Mouse (Mus musculus): ENCODE measurements at regions not wholly inside any gene's neighbourhood (a gene's known extent, or its start where the extent isn't known, plus 50 kb on each side); places are given as distances from the start of the nearest gene placed in this dataset.

GRCm38 (mm10) chr16:76222960-76223359, 150.7 kb downstream of the Nrip1 start:
- Histone ChIP-seq H3K4me3 (replicated peaks in 1 of 3; ENCODE audit: low read depth in 2 of 3, low read length in 2 of 3, poor library complexity in 1 of 3) (no peak overlapping the region), H3K36me3 (replicated peaks in 1 of 2; ENCODE audit: control insufficient read depth in 1 of 2, insufficient read depth in 1 of 2, low read length in 1 of 2) (no peaks in the 10 kb centered on the region), H3K4me1 (ENCODE audit: control insufficient read depth in 1 of 2, insufficient read depth in 2 of 2) (no peaks in the 10 kb centered on the region), H3K4me2 (ENCODE audit: insufficient read depth, low read depth, poor library complexity, severe bottlenecking) (no peak overlapping the region), H3K9ac (ENCODE audit: insufficient read depth, low read depth) (no peak overlapping the region), H3K79me2 (replicated peaks; ENCODE audit: control insufficient read depth, extremely low read depth, insufficient read depth, poor library complexity, severe bottlenecking) (no peaks in the 10 kb centered on the region), H3K27ac (ENCODE audit: insufficient read depth, low read depth) (no peak overlapping the region), H3K27me3 (replicated peaks) (no peaks in the 10 kb centered on the region), H3K9me3 (replicated peaks; ENCODE audit: low read length) (peaks cover 78% of the 10 kb centered on the region)
- no peak for TF ChIP-seq ZC3H11A (IDR thresholded peaks at IDR 0.05; ENCODE audit: low read depth, low read length)
- in situ Hi-C loops (cut with MboI; ENCODE audit: low pct_ligation_motif_present, low pct_unique_long_range_greater_than_20kb, low sequenced_read_pairs) (no loop called here), dilution Hi-C loops (cut with MboI; ENCODE audit: extremely low pct_ligation_motif_present, extremely low pct_unique_long_range_greater_than_20kb, low sequenced_read_pairs) (no loop called here)
- no peak for DNase-seq (ENCODE audit: extremely low read depth)

GRCm38 (mm10) chr16:76220466-76220865, 153.2 kb downstream of the Nrip1 start:
- Histone ChIP-seq H3K36me3 (replicated peaks in 1 of 2; ENCODE audit: control insufficient read depth in 1 of 2, insufficient read depth in 1 of 2, low read length in 1 of 2) (no peaks in the 10 kb centered on the region), H3K4me3 (replicated peaks in 1 of 3; ENCODE audit: low read depth in 2 of 3, low read length in 2 of 3, poor library complexity in 1 of 3) (no peak overlapping the region), H3K27ac (ENCODE audit: insufficient read depth, low read depth) (no peak overlapping the region), H3K4me1 (ENCODE audit: control insufficient read depth in 1 of 2, insufficient read depth in 2 of 2) (no peaks in the 10 kb centered on the region), H3K27me3 (replicated peaks) (no peaks in the 10 kb centered on the region), H3K4me2 (ENCODE audit: insufficient read depth, low read depth, poor library complexity, severe bottlenecking) (no peak overlapping the region), H3K9ac (ENCODE audit: insufficient read depth, low read depth) (no peak overlapping the region), H3K79me2 (replicated peaks; ENCODE audit: control insufficient read depth, extremely low read depth, insufficient read depth, poor library complexity, severe bottlenecking) (no peaks in the 10 kb centered on the region), H3K9me3 (replicated peaks; ENCODE audit: low read length) (peaks cover 76% of the 10 kb centered on the region)
- in situ Hi-C loops (cut with MboI; ENCODE audit: low pct_ligation_motif_present, low pct_unique_long_range_greater_than_20kb, low sequenced_read_pairs) (no loop called here), dilution Hi-C loops (cut with MboI; ENCODE audit: extremely low pct_ligation_motif_present, extremely low pct_unique_long_range_greater_than_20kb, low sequenced_read_pairs) (no loop called here)
- no peak for TF ChIP-seq ZC3H11A (IDR thresholded peaks at IDR 0.05; ENCODE audit: low read depth, low read length)
- no peak for TF ChIP-seq NELFE (IDR thresholded peaks at IDR 0.05; ENCODE audit: low read depth, low read length)
- TF ChIP-seq EP300 (IDR thresholded peaks at IDR 0.05; ENCODE audit: low read length): no peak
- no peak for TF ChIP-seq PAX5 (IDR thresholded peaks at IDR 0.05; ENCODE audit: low read length)
- TF ChIP-seq IRF4 (IDR thresholded peaks at IDR 0.05; ENCODE audit: low read depth, low read length): no peak
- no peak for TF ChIP-seq POLR2AphosphoS2 (IDR thresholded peaks at IDR 0.05; ENCODE audit: low read depth, low read length)
- TF ChIP-seq MXI1 (IDR thresholded peaks at IDR 0.05; ENCODE audit: low read depth, low read length): no peak
- no peak for TF ChIP-seq ZMIZ1 (IDR thresholded peaks at IDR 0.05; ENCODE audit: low read depth, low read length)
- no peak for TF ChIP-seq CHD1 (IDR thresholded peaks at IDR 0.05; ENCODE audit: low read depth, low read length)
- no peak for TF ChIP-seq E2F4 (IDR thresholded peaks at IDR 0.05; ENCODE audit: insufficient replicate concordance, low read depth, low read length)
- TF ChIP-seq NRF1 (IDR thresholded peaks at IDR 0.05; ENCODE audit: low read depth, low read length): no peak
- TF ChIP-seq ZKSCAN1 (IDR thresholded peaks at IDR 0.05; ENCODE audit: borderline replicate concordance, low read depth, low read length): no peak
- no peak for TF ChIP-seq UBTF (IDR thresholded peaks at IDR 0.05; ENCODE audit: low read depth, low read length)
- no peak for TF ChIP-seq TBP (conservative IDR thresholded peaks at IDR 0.05; ENCODE audit: low read depth, low read length)
- no peak for TF ChIP-seq CTCF (conservative IDR thresholded peaks at IDR 0.05 in 1 of 2, IDR thresholded peaks at IDR 0.05 in 1 of 2; ENCODE audit: low read depth in 2 of 2, low read length in 2 of 2)
- no peak for TF ChIP-seq CHD2 (IDR thresholded peaks at IDR 0.05; ENCODE audit: low read length)
- no peak for TF ChIP-seq JUND (conservative IDR thresholded peaks at IDR 0.05; ENCODE audit: low read depth, low read length)
- no peak for DNase-seq (ENCODE audit: extremely low read depth)
